Comparison of ENCODE assay signal across 28 mouse cellular contexts in genomic region chr13:63091246-63091645, GRCm38 (mm10).
A peak's percentile ranks its signal among the peaks of the same experiment; 100 is the strongest.
DNase-seq lines count a peak whose midpoint lies in the region; ATAC-seq and TF ChIP-seq lines count a peak whose summit lies in the region.
"Had no signal": no experiment of that assay in that cellular context is flagged by ENCODE, and none has a peak within 500 bp of the region (broad histone marks: within the 10 kb centered on the region; RNA-seq: fewer than 3 reads in every experiment).

No protein-coding gene starts in this region.

- H3K4me3 ChIP-seq in midbrain, embryonic 11.5 days (ENCODE audit: low read depth, low read length) = no peak overlapping the region
- H3K4me3 ChIP-seq in midbrain, postnatal 0 days (ENCODE audit: low read depth, low read length) = no peak overlapping the region
- no peak overlapping the region for H3K4me3 ChIP-seq in layer of hippocampus, adult 2 months
- H3K4me3 ChIP-seq: erythroblast, embryonic 14.5 days; forebrain, embryonic 12.5 days; heart, embryonic 10.5 days; liver, embryonic 15.5 days; lung, embryonic 15.5 days; neural tube, embryonic 13.5 days had no signal

- no peaks in the 10 kb centered on the region for H3K9me3 ChIP-seq in midbrain, embryonic 11.5 days (ENCODE audit: control insufficient read depth, low read length)
- no peaks in the 10 kb centered on the region for H3K9me3 ChIP-seq in midbrain, postnatal 0 days (ENCODE audit: low read length)
- H3K9me3 ChIP-seq: forebrain, embryonic 12.5 days; G1E; heart, embryonic 10.5 days; liver, embryonic 15.5 days; lung, embryonic 15.5 days; neural tube, embryonic 13.5 days had no signal

- TF ChIP-seq CTCF in midbrain, postnatal 0 days (IDR thresholded peaks at IDR 0.05) = no peak
- TF ChIP-seq CTCF in layer of hippocampus, adult 2 months (conservative IDR thresholded peaks at IDR 0.05) = no peak

- peak; percentile 60 for DNase-seq in heart, adult 11 months
- no peak for DNase-seq in heart, postnatal 14 days
- no peak for DNase-seq in midbrain, embryonic 11.5 days (ENCODE audit: low spot score, missing footprints)
- no peak for DNase-seq in midbrain, postnatal 0 days (ENCODE audit: low spot score)
- DNase-seq in embryo, embryonic 10.5 days (ENCODE audit: low spot score) = peak; percentile 56
- peak; percentile 54 for DNase-seq in mesoderm, embryonic 11.5 days (ENCODE audit: low read depth, low spot score)
- no peak for DNase-seq in layer of hippocampus, adult 2 months (ENCODE audit: low spot score in 2 of 2)
- DNase-seq: adrenal gland, postnatal 10 days; B cell, adult 2 months; cerebellum, adult 18-20 months; cerebellum, postnatal 25 days; gastrocnemius, postnatal 36 days; kidney, adult 8-10 months; kidney, postnatal 10 days; liver; lung, postnatal 36 days; retina, postnatal 1 day; thymus, adult 2 months; thymus, postnatal 4 days had no signal

- H3K36me3 ChIP-seq in midbrain, embryonic 11.5 days (ENCODE audit: control insufficient read depth, insufficient read depth, low read length) = no peaks in the 10 kb centered on the region
- H3K36me3 ChIP-seq in midbrain, postnatal 0 days (ENCODE audit: insufficient read depth, low read length) = no peaks in the 10 kb centered on the region
- H3K36me3 ChIP-seq: forebrain, embryonic 12.5 days; G1E; heart, embryonic 10.5 days; liver, embryonic 15.5 days; lung, embryonic 15.5 days; neural tube, embryonic 13.5 days had no signal

- peak; percentile 57; the same call in 1 of the 2 replicates for ATAC-seq in midbrain, embryonic 11.5 days (ENCODE audit: low FRiP score)
- ATAC-seq in midbrain, postnatal 0 days (ENCODE audit: low FRiP score) = no peak
- no peak for ATAC-seq in megakaryocyte, adult 5-6 weeks (ENCODE audit: poor library complexity, severe bottlenecking)

- no peak overlapping the region for H3K4me2 ChIP-seq in midbrain, embryonic 11.5 days
- H3K4me2 ChIP-seq in midbrain, postnatal 0 days (ENCODE audit: low read depth, low read length, poor library complexity, severe bottlenecking) = no peak overlapping the region
- H3K4me2 ChIP-seq: forebrain, embryonic 12.5 days; liver, embryonic 15.5 days; lung, embryonic 15.5 days; neural tube, embryonic 13.5 days had no signal

- WGBS in midbrain, embryonic 11.5 days = 26% methylated on average over 2 of the region's 2 CpGs
- 49% methylated on average over 2 of the region's 2 CpGs for WGBS in midbrain, postnatal 0 days

- H3K27ac ChIP-seq in midbrain, embryonic 11.5 days (ENCODE audit: low read depth, low read length) = no peak overlapping the region
- H3K27ac ChIP-seq in midbrain, postnatal 0 days (ENCODE audit: low read depth, low read length) = no peak overlapping the region
- H3K27ac ChIP-seq in layer of hippocampus, adult 2 months = no peak overlapping the region
- H3K27ac ChIP-seq: forebrain, embryonic 12.5 days; heart, embryonic 10.5 days; liver, embryonic 15.5 days; lung, embryonic 15.5 days; neural tube, embryonic 13.5 days had no signal

- intact Hi-C loops in heart, postnatal 14 days (cut with DNase I) = no loop called here

- H3K4me1 ChIP-seq in midbrain, embryonic 11.5 days (ENCODE audit: control insufficient read depth, insufficient read depth, low read length) = peaks cover 9% of the 10 kb centered on the region
- no peaks in the 10 kb centered on the region for H3K4me1 ChIP-seq in midbrain, postnatal 0 days (ENCODE audit: insufficient read depth, low read length)

- H3K9ac ChIP-seq in midbrain, embryonic 11.5 days (ENCODE audit: low read length) = no peak overlapping the region
- H3K9ac ChIP-seq in midbrain, postnatal 0 days (replicated peaks; ENCODE audit: low read length, poor library complexity, severe bottlenecking) = no peak overlapping the region
- H3K9ac ChIP-seq: forebrain, embryonic 12.5 days; liver, embryonic 15.5 days; lung, embryonic 15.5 days; neural tube, embryonic 13.5 days had no signal

- no peaks in the 10 kb centered on the region for H3K27me3 ChIP-seq in midbrain, embryonic 11.5 days (ENCODE audit: control insufficient read depth, insufficient read depth, low read length)
- no peaks in the 10 kb centered on the region for H3K27me3 ChIP-seq in midbrain, postnatal 0 days (ENCODE audit: insufficient read depth, low read length)
- H3K27me3 ChIP-seq: CH12.LX; liver, embryonic 15.5 days; lung, embryonic 15.5 days; neural tube, embryonic 13.5 days had no signal

Comparison
In these comparisons a context has a peak if more than half of its experiments do, and no peak if none do; other contexts are left out.
1. DNase-seq: peak in heart, adult 11 months (single experiment), embryo, embryonic 10.5 days (single experiment) and mesoderm, embryonic 11.5 days (single experiment); none in heart, postnatal 14 days (0 of 2), midbrain, embryonic 11.5 days (single experiment), midbrain, postnatal 0 days (single experiment) and layer of hippocampus, adult 2 months (0 of 2).